Mouse (Mus musculus): Measurements from ENCODE around the gene Nemp1.

GRCm38 (mm10) chr10:127737552-127737951 lies 70.9 kb downstream of the Nemp1 start:
- TF ChIP-seq CTCF (IDR thresholded peaks at IDR 0.05; ENCODE audit: control insufficient read depth, insufficient read depth, insufficient replicate concordance, low read depth, low read length) (no peak), POLR2A (IDR thresholded peaks at IDR 0.05; ENCODE audit: control insufficient read depth, low read depth, low read length) (no peak)

All from testis, adult 2 months (tissue).